Mouse (Mus musculus): ENCODE data around the gene Lsm2. TPM values are rescaled to one million over a fixed set of nuclear protein-coding genes. Genes with fewer than 3 reads are reported as not detected.

Gene Lsm2
- polyA plus RNA-seq (2014; fragmentation: Illumina TruSeq; extraction: RNeasy Lipid Tissue Mini Kit (QIAGEN cat#74804); ENCODE audit: low read depth, low replicate concordance): 12.7 TPM

GRCm38 (mm10) chr17:34981690-34982180 is at the start of gene Lsm2:
Lsm2 (plus strand) TSS chr17:34981862.

GRCm38 (mm10) chr17:34959130-34959778 is 22.4 kb upstream of the Lsm2 start, which contains the start of gene Hspa1b:
Hspa1b (minus strand) TSS chr17:34959238.

DNA sequence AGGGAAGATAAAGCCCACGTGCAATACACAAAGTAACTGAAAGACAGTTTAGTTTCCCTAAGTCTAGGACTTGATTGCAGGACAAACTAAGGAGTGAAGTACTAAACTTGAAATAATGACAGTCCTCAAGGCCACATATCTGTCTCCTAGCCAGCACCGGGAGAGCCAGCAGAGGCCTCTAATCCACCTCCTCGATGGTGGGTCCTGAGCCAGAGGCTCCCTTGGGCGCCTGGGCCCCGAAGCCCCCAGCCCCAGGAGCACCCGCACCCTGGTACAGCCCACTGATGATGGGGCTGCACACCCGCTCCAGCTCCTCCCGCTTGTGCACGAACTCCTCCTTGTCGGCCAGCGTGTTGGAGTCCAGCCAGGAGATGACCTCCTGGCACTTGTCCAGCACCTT is 11.8 kb upstream of the Lsm2 start, which contains the start of gene Gm20481:
Gm20481 (plus strand) TSS at position 91 of the 400 bp plus-strand sequence.

DNA sequence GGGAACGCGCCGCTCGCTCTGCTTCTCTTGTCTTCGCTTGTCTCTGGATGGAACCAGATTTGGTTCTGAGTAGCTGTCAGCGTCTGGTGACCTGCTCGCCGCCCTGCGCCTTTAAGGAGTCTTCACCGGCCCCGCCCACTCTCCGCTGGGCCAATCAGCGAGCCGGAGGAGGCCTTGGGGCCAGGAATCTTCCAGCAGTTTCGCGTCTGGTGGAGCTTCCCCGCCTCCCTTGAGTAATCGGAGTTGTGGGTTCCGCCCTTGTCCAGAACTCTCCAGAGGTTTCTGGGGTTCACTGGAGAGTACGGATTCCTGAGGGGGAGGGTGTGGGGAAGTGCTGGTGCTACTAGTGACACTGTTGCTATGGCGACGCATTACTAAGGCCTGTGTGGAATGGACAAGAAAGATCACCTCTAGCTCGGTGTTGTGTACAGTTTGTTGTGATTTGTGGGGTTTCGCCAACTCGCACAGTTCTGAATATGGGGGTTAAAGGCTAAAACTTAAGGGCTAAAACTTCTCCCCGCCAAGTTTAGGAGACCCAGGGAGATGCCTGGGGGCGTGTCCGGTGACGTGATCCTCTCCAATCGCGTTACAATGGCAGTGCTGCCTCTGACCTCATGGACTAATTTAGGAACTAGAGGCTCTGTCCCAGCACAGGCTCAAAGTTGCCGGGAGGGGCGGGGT is 9.5 kb upstream of the Lsm2 start, which contains the start of the genes Hspa1a and Hspa1l:
Hspa1a (minus strand) TSS at position 88 of the 681 bp plus-strand sequence.
Hspa1l (plus strand) TSS at position 635 of the 681 bp plus-strand sequence.

GRCm38 (mm10) chr17:35000717-35001451 is 19.2 kb downstream of the Lsm2 start, which contains the start of gene Vars:
Vars (plus strand) TSS chr17:35000987.

GRCm38 (mm10) chr17:35016376-35016775 is 34.7 kb downstream of the Lsm2 start, which contains the start of gene Vwa7:
Vwa7 (plus strand) TSS chr17:35016579.

GRCm38 (mm10) chr17:35027277-35028068 is 45.8 kb downstream of the Lsm2 start, which contains the start of gene Sapcd1:
Sapcd1 (minus strand) TSS chr17:35028016.

Other genes with a start within 250 kb of the Lsm2 start
- 80.2 TPM for gene C4b, start 238.0 kb upstream of the Lsm2 start, polyA plus RNA-seq (2014; fragmentation: Illumina TruSeq; extraction: RNeasy Lipid Tissue Mini Kit (QIAGEN cat#74804); ENCODE audit: low read depth, low replicate concordance)
- gene Cyp21a1, start 177.3 kb upstream of the Lsm2 start, polyA plus RNA-seq (2014; fragmentation: Illumina TruSeq; extraction: RNeasy Lipid Tissue Mini Kit (QIAGEN cat#74804); ENCODE audit: low read depth, low replicate concordance): not detected
- 3.5 TPM for gene Stk19, start 144.9 kb upstream of the Lsm2 start, polyA plus RNA-seq (2014; fragmentation: Illumina TruSeq; extraction: RNeasy Lipid Tissue Mini Kit (QIAGEN cat#74804); ENCODE audit: low read depth, low replicate concordance)
- 3.6 TPM for gene Dxo, start 144.8 kb upstream of the Lsm2 start, polyA plus RNA-seq (2014; fragmentation: Illumina TruSeq; extraction: RNeasy Lipid Tissue Mini Kit (QIAGEN cat#74804); ENCODE audit: low read depth, low replicate concordance)
- 3.2 TPM for gene Skiv2l, start 131.7 kb upstream of the Lsm2 start, polyA plus RNA-seq (2014; fragmentation: Illumina TruSeq; extraction: RNeasy Lipid Tissue Mini Kit (QIAGEN cat#74804); ENCODE audit: low read depth, low replicate concordance)
- gene Nelfe, start 131.5 kb upstream of the Lsm2 start, polyA plus RNA-seq (2014; fragmentation: Illumina TruSeq; extraction: RNeasy Lipid Tissue Mini Kit (QIAGEN cat#74804); ENCODE audit: low read depth, low replicate concordance): 1.5 TPM
- gene Cfb, start 119.3 kb upstream of the Lsm2 start, polyA plus RNA-seq (2014; fragmentation: Illumina TruSeq; extraction: RNeasy Lipid Tissue Mini Kit (QIAGEN cat#74804); ENCODE audit: low read depth, low replicate concordance): 281 TPM
- 0.69 TPM for gene Zbtb12, start 102.4 kb upstream of the Lsm2 start, polyA plus RNA-seq (2014; fragmentation: Illumina TruSeq; extraction: RNeasy Lipid Tissue Mini Kit (QIAGEN cat#74804); ENCODE audit: low read depth, low replicate concordance)
- 33.6 TPM for gene Gm20547, start 99.8 kb upstream of the Lsm2 start, polyA plus RNA-seq (2014; fragmentation: Illumina TruSeq; extraction: RNeasy Lipid Tissue Mini Kit (QIAGEN cat#74804); ENCODE audit: low read depth, low replicate concordance)
- 24.6 TPM for gene C2, start 83.6 kb upstream of the Lsm2 start, polyA plus RNA-seq (2014; fragmentation: Illumina TruSeq; extraction: RNeasy Lipid Tissue Mini Kit (QIAGEN cat#74804); ENCODE audit: low read depth, low replicate concordance)
- gene Ehmt2, start 83.4 kb upstream of the Lsm2 start, polyA plus RNA-seq (2014; fragmentation: Illumina TruSeq; extraction: RNeasy Lipid Tissue Mini Kit (QIAGEN cat#74804); ENCODE audit: low read depth, low replicate concordance): 7.4 TPM
- not detected for gene Slc44a4, start 67.4 kb upstream of the Lsm2 start, polyA plus RNA-seq (2014; fragmentation: Illumina TruSeq; extraction: RNeasy Lipid Tissue Mini Kit (QIAGEN cat#74804); ENCODE audit: low read depth, low replicate concordance)
- gene Neu1, start 50.6 kb upstream of the Lsm2 start, polyA plus RNA-seq (2014; fragmentation: Illumina TruSeq; extraction: RNeasy Lipid Tissue Mini Kit (QIAGEN cat#74804); ENCODE audit: low read depth, low replicate concordance): 3.7 TPM
- gene Hspa1b, start 22.6 kb upstream of the Lsm2 start, polyA plus RNA-seq (2014; fragmentation: Illumina TruSeq; extraction: RNeasy Lipid Tissue Mini Kit (QIAGEN cat#74804); ENCODE audit: low read depth, low replicate concordance): 1.3 TPM
- gene Gm20481, start 11.9 kb upstream of the Lsm2 start, polyA plus RNA-seq (2014; fragmentation: Illumina TruSeq; extraction: RNeasy Lipid Tissue Mini Kit (QIAGEN cat#74804); ENCODE audit: low read depth, low replicate concordance): not detected
- gene Hspa1a, start 9.7 kb upstream of the Lsm2 start, polyA plus RNA-seq (2014; fragmentation: Illumina TruSeq; extraction: RNeasy Lipid Tissue Mini Kit (QIAGEN cat#74804); ENCODE audit: low read depth, low replicate concordance): not detected
- gene Hspa1l, start 9.2 kb upstream of the Lsm2 start, polyA plus RNA-seq (2014; fragmentation: Illumina TruSeq; extraction: RNeasy Lipid Tissue Mini Kit (QIAGEN cat#74804); ENCODE audit: low read depth, low replicate concordance): not detected
- gene Vars, start 19.1 kb downstream of the Lsm2 start, polyA plus RNA-seq (2014; fragmentation: Illumina TruSeq; extraction: RNeasy Lipid Tissue Mini Kit (QIAGEN cat#74804); ENCODE audit: low read depth, low replicate concordance): 1.2 TPM
- gene Vwa7, start 34.7 kb downstream of the Lsm2 start, polyA plus RNA-seq (2014; fragmentation: Illumina TruSeq; extraction: RNeasy Lipid Tissue Mini Kit (QIAGEN cat#74804); ENCODE audit: low read depth, low replicate concordance): not detected
- gene Sapcd1, start 46.2 kb downstream of the Lsm2 start, polyA plus RNA-seq (2014; fragmentation: Illumina TruSeq; extraction: RNeasy Lipid Tissue Mini Kit (QIAGEN cat#74804); ENCODE audit: low read depth, low replicate concordance): not detected
- 1.1 TPM for gene Msh5, start 64.9 kb downstream of the Lsm2 start, polyA plus RNA-seq (2014; fragmentation: Illumina TruSeq; extraction: RNeasy Lipid Tissue Mini Kit (QIAGEN cat#74804); ENCODE audit: low read depth, low replicate concordance)
- gene Clic1, start 68.1 kb downstream of the Lsm2 start, polyA plus RNA-seq (2014; fragmentation: Illumina TruSeq; extraction: RNeasy Lipid Tissue Mini Kit (QIAGEN cat#74804); ENCODE audit: low read depth, low replicate concordance): 5.7 TPM
- gene Ddah2, start 77.2 kb downstream of the Lsm2 start, polyA plus RNA-seq (2014; fragmentation: Illumina TruSeq; extraction: RNeasy Lipid Tissue Mini Kit (QIAGEN cat#74804); ENCODE audit: low read depth, low replicate concordance): not detected
- gene Ly6g6c, start 83.5 kb downstream of the Lsm2 start, polyA plus RNA-seq (2014; fragmentation: Illumina TruSeq; extraction: RNeasy Lipid Tissue Mini Kit (QIAGEN cat#74804); ENCODE audit: low read depth, low replicate concordance): not detected
- not detected for gene Mpig6b, start 84.3 kb downstream of the Lsm2 start, polyA plus RNA-seq (2014; fragmentation: Illumina TruSeq; extraction: RNeasy Lipid Tissue Mini Kit (QIAGEN cat#74804); ENCODE audit: low read depth, low replicate concordance)
- not detected for gene Ly6g6e, start 95.0 kb downstream of the Lsm2 start, polyA plus RNA-seq (2014; fragmentation: Illumina TruSeq; extraction: RNeasy Lipid Tissue Mini Kit (QIAGEN cat#74804); ENCODE audit: low read depth, low replicate concordance)
- not detected for gene Ly6g6d, start 96.2 kb downstream of the Lsm2 start, polyA plus RNA-seq (2014; fragmentation: Illumina TruSeq; extraction: RNeasy Lipid Tissue Mini Kit (QIAGEN cat#74804); ENCODE audit: low read depth, low replicate concordance)
- not detected for gene Ly6g6f, start 103.7 kb downstream of the Lsm2 start, polyA plus RNA-seq (2014; fragmentation: Illumina TruSeq; extraction: RNeasy Lipid Tissue Mini Kit (QIAGEN cat#74804); ENCODE audit: low read depth, low replicate concordance)
- 4.4 TPM for gene Abhd16a, start 107.4 kb downstream of the Lsm2 start, polyA plus RNA-seq (2014; fragmentation: Illumina TruSeq; extraction: RNeasy Lipid Tissue Mini Kit (QIAGEN cat#74804); ENCODE audit: low read depth, low replicate concordance)
- gene Ly6g5c, start 126.4 kb downstream of the Lsm2 start, polyA plus RNA-seq (2014; fragmentation: Illumina TruSeq; extraction: RNeasy Lipid Tissue Mini Kit (QIAGEN cat#74804); ENCODE audit: low read depth, low replicate concordance): not detected
- gene Ly6g5b, start 133.6 kb downstream of the Lsm2 start, polyA plus RNA-seq (2014; fragmentation: Illumina TruSeq; extraction: RNeasy Lipid Tissue Mini Kit (QIAGEN cat#74804); ENCODE audit: low read depth, low replicate concordance): not detected
- gene Gpank1, start 139.6 kb downstream of the Lsm2 start, polyA plus RNA-seq (2014; fragmentation: Illumina TruSeq; extraction: RNeasy Lipid Tissue Mini Kit (QIAGEN cat#74804); ENCODE audit: low read depth, low replicate concordance): 1.4 TPM
- 97.4 TPM for gene Csnk2b, start 140.2 kb downstream of the Lsm2 start, polyA plus RNA-seq (2014; fragmentation: Illumina TruSeq; extraction: RNeasy Lipid Tissue Mini Kit (QIAGEN cat#74804); ENCODE audit: low read depth, low replicate concordance)
- 1.3 TPM for gene D17H6S53E, start 144.5 kb downstream of the Lsm2 start, polyA plus RNA-seq (2014; fragmentation: Illumina TruSeq; extraction: RNeasy Lipid Tissue Mini Kit (QIAGEN cat#74804); ENCODE audit: low read depth, low replicate concordance)
- gene Apom, start 150.2 kb downstream of the Lsm2 start, polyA plus RNA-seq (2014; fragmentation: Illumina TruSeq; extraction: RNeasy Lipid Tissue Mini Kit (QIAGEN cat#74804); ENCODE audit: low read depth, low replicate concordance): 85.5 TPM
- gene Bag6, start 153.3 kb downstream of the Lsm2 start, polyA plus RNA-seq (2014; fragmentation: Illumina TruSeq; extraction: RNeasy Lipid Tissue Mini Kit (QIAGEN cat#74804); ENCODE audit: low read depth, low replicate concordance): 5.2 TPM
- 3.7 TPM for gene Prrc2a, start 183.0 kb downstream of the Lsm2 start, polyA plus RNA-seq (2014; fragmentation: Illumina TruSeq; extraction: RNeasy Lipid Tissue Mini Kit (QIAGEN cat#74804); ENCODE audit: low read depth, low replicate concordance)
- gene Aif1, start 194.2 kb downstream of the Lsm2 start, polyA plus RNA-seq (2014; fragmentation: Illumina TruSeq; extraction: RNeasy Lipid Tissue Mini Kit (QIAGEN cat#74804); ENCODE audit: low read depth, low replicate concordance): 7.5 TPM
- gene Lst1, start 206.6 kb downstream of the Lsm2 start, polyA plus RNA-seq (2014; fragmentation: Illumina TruSeq; extraction: RNeasy Lipid Tissue Mini Kit (QIAGEN cat#74804); ENCODE audit: low read depth, low replicate concordance): not detected
- gene Ltb, start 212.6 kb downstream of the Lsm2 start, polyA plus RNA-seq (2014; fragmentation: Illumina TruSeq; extraction: RNeasy Lipid Tissue Mini Kit (QIAGEN cat#74804); ENCODE audit: low read depth, low replicate concordance): not detected
- 0.26 TPM for gene Tnf, start 220.1 kb downstream of the Lsm2 start, polyA plus RNA-seq (2014; fragmentation: Illumina TruSeq; extraction: RNeasy Lipid Tissue Mini Kit (QIAGEN cat#74804); ENCODE audit: low read depth, low replicate concordance)
- not detected for gene Lta, start 223.5 kb downstream of the Lsm2 start, polyA plus RNA-seq (2014; fragmentation: Illumina TruSeq; extraction: RNeasy Lipid Tissue Mini Kit (QIAGEN cat#74804); ENCODE audit: low read depth, low replicate concordance)
- not detected for gene Gm16181, start 239.0 kb downstream of the Lsm2 start, polyA plus RNA-seq (2014; fragmentation: Illumina TruSeq; extraction: RNeasy Lipid Tissue Mini Kit (QIAGEN cat#74804); ENCODE audit: low read depth, low replicate concordance)

All from liver, adult 10 weeks (tissue).